Mouse (Mus musculus) left cerebral cortex, postnatal 4 days (tissue): ENCODE results near the gene Pmm2. TPM values are rescaled to one million over a fixed set of nuclear protein-coding genes. Genes with fewer than 3 reads are reported as not detected.

ENCODE experiments used
- DNase-seq: peaks from one replicate; pipeline ENCODE4 v3.0.0-alpha.2; 2022
- intact Hi-C: fragments of 180-260 bp; cut with DNase I; formaldehyde crosslinking; loops from one replicate; pipeline ENCODE4 v1.15.1; 2025
- total RNA-seq, 2 experiments: library from RNA; stranded (reverse); gene quantifications; 2 replicates each; pipeline ENCODE4 v1.2.3; 2021

Gene Pmm2
- total RNA-seq, 2 experiments from 2014 or later: 41.4 to 42.9 TPM

DNA sequence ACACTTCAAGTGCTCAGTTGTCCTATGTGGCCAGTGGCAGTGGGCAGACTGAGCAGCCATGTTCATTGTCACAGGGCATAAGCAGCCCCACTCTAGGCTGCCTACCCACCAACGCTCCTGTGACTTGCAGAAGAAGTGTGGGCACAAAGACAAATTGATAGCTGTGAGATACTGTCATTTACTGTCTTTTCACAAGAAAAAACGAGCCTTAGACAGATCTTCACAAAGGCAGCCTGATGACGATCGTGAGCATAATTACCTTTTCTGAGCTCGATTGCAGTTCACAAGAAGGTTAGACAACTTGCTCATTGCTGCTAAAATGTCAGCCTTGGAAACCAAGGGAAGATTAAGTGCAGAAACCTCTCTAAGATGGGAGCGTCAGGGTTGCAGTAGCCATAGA, 17.6 kb downstream of the Pmm2 start:
- intact Hi-C loops: no loop called here
- DNase-seq: no peak

GRCm38 (mm10) chr16:8655599-8655998, 18.1 kb downstream of the Pmm2 start:
- DNase-seq: no peak
- intact Hi-C loops: no loop called here

GRCm38 (mm10) chr16:8656256-8656655, 18.8 kb downstream of the Pmm2 start:
- no peak for DNase-seq
- intact Hi-C loops: no loop called here

DNA sequence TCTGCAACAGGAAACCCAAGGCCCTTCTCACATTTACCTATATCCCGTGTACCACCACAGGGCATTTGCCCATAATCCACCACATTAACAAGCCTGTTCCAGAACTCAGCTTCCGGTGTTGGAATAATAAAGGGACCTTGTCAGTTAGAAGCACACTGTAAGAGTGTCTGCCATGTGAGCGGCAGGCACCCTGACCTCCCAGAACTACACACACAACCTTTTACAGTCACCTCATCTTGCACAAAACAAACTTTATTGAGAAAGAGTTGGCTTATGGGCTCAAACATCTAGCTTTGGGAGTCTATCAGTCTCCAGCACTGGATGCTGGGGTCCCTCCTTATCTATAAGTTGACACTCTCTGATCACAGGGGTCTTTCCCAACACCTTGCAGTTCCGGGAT, 20.9 kb downstream of the Pmm2 start:
- DNase-seq: no peak

GRCm38 (mm10) chr16:8658764-8659163, 21.3 kb downstream of the Pmm2 start:
- intact Hi-C loops: no loop called here
- peak; percentile 39 for DNase-seq

More for the DNA sequence above, 20.9 kb downstream of the Pmm2 start:
- intact Hi-C loops: no loop called here

GRCm38 (mm10) chr16:8663022-8663421, 25.5 kb downstream of the Pmm2 start:
- intact Hi-C loops: no loop called here
- DNase-seq: no peak

DNA sequence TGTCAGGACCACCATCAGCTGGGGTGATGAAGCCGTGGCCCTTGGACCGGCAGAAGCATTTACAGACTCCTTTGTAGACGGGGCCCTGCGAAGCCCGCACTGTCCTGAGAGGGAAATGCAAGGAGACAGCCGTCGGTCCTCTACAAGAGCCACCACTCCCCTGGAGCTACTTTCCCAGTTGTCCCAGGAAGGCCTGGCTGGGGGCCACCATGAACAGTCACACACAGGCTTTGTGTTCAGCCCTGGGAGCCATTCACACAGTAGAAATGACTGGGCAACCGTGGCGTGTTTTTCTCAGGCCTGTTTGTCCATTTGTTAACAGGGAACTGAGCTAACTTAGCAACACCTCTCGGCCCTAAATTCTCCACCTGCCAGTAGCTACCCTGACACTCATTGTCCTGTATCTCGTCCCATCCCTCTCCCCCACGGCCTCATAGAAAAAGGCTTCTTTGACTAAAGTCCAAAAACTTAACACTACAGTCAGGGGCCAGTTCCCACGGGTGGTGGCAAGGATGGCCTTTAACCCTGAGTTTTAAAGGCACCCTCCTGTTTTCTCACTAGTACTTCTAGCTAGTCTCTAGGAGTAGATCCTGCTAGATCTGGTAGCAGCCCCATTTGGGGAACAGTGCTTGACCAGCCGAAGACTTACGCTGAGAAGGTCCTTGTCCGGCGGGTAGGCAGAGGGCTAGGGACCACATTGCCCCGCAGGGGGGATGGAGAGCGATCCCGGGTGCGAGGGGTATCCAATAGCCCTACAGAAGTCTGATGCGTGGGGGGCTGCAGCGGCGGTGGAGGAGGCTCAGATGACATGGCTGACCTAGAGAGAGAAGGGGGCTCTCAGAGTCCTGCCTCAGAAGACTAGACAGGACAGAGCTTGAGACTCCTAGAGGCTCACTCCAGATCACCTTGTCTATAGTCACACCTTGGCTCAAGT, 26.4 kb downstream of the Pmm2 start:
- peak; percentile 43 for DNase-seq
- intact Hi-C loops: no loop called here

DNA sequence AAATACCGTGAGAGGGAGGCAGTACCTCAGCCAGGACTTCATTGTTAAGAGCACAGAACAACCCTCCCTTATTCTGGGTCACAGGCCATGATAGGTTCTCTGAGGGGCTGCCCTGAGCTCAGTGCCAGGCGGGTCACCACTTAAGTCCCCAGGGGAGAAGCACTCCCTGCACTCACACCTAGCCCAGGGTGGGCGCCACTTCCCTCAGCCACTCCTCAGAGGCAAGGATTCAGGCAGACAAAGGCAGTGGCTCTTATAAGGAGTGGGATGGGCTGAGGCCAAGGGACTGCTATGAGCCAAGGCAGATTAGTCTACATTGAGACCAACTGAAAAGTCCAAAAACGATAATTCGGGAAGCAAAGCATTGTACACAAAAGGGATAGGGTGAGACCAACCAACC, 27.9 kb downstream of the Pmm2 start:
- no peak for DNase-seq
- intact Hi-C loops: no loop called here

GRCm38 (mm10) chr16:8666452-8666851, 29.0 kb downstream of the Pmm2 start:
- DNase-seq: no peak
- intact Hi-C loops: no loop called here

DNA sequence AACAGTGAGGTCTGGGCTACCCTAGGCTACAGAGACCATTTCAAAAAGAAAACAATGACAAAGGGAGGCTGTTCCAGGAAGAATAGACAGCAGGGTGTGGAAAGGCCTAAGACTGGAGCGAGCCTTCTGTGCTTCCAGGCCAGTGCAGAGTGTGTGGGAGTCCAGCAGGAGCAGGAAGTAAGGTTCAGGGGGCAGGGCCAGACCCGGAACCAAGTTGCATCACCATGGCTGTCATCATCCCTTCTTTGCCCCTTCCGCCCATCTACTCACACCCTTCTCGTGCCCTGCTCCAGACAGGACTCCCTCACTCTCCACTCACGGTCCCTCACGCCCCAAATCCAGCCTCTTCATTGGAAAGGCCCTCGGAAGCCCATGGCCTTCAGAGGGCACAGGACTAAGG, 29.8 kb downstream of the Pmm2 start:
- intact Hi-C loops: no loop called here
- DNase-seq: no peak

GRCm38 (mm10) chr16:8667814-8668213, 30.3 kb downstream of the Pmm2 start:
- no peak for DNase-seq
- intact Hi-C loops: no loop called here

DNA sequence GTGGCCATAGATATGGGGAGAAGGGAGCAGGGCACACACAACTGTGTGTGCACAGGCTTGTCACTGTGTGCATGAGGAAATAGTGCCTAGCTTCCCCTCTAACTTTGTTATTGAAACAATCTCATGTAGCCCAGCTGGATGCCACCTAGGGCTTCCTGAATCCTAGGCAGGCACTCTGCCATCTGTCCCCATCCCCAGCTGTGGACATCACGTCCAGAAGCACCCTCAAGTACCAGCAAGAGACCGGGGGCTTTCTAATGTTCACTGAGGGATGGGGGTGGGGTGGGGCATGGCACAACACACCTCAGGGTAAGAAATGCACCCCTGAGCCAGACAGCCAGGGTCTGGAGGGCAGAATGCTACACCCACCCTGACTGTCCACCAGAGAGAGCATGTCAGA, 30.9 kb downstream of the Pmm2 start:
- intact Hi-C loops: no loop called here
- no peak for DNase-seq

- intact Hi-C loops: no loop called here
- DNase-seq: no peak
These were observed 32.0 kb downstream of the Pmm2 start for GRCm38 (mm10) chr16:8669432-8669831.

GRCm38 (mm10) chr16:8670041-8671035, 32.9 kb downstream of the Pmm2 start:
- intact Hi-C loops: no loop called here
- peak; percentile 45 for DNase-seq

DNA sequence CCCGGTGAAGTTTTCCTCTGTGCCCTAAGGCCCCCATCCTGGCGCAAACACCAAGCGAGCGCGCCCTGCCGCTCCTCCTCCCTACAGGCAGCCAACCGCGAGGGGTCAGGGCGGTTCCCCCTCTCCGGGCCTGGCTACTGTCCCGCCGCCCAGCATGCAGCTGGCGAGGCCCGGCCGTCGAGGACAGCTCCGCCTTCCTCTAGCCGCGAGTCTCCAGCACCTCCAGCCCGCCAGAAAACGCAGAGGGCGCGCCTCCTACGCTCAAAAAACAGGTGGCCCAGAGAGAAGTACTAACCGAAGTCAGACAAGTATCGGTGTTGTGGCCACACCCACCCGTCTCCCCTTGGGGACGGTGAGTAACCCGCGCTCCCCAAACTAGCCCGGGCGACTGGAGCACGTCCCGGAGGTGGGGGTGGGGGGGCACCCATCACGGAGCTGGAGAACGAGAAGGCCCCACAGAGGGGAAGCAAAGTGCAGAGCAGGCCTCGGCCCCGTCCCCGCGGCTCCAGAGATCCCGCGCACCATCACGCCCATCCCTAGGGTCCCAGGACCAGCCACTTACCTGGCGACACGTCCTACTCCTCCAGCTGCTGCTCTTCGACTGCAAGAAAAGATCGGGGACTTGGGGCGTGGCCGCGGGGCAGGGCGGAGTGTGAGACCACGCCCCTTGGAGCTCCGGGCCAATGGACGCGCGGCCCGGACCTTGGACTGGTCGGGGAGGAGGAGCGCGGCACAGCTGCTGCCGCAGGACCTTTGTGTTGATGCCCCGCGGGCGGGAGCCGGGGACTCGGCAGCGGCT, 34.3 kb downstream of the Pmm2 start, which contains the start of gene Carhsp1:
Carhsp1 (minus strand) TSS at position 605 of the 799 bp plus-strand sequence.
- intact Hi-C loops: no loop called here
- peak; percentile 96 for DNase-seq

DNA sequence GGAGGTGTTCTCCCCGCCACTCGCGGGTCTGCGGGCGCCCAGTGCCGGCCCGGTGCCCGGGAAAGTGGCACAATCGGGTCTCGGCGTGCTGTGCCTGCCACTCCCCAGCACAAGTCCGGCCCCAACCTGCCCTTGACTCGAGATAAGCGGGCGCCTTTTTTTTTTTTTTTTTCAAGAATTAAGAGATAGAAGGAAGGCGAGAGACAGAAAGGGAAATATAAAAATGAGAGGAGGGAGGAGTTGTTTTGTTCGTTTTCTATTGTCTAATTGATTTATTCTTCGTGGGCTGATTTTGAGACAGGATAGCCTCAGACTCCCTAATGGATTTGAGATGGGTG, 34.8 kb downstream of the Pmm2 start:
- intact Hi-C loops: no loop called here
- DNase-seq: no peak

DNA sequence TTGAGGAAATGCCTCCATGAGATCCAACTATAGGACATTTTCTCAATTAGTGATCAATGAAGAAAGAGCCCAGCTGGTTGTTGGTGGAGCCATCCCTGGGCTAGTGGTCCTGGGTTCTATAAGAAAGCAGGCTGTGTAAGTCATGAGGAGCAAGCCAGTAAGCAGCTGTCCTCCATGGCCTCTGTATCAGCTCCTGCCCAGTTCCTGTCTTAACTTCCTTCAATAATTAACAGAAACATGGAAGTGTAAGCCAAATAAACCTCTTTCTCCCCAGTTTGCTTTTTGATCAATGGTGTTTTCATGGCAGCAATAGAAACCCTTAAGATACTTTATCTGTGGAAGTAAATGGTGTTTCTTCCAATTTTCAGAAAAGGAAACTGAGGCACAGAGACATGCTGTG, 35.3 kb downstream of the Pmm2 start:
- intact Hi-C loops: no loop called here
- DNase-seq: no peak

DNA sequence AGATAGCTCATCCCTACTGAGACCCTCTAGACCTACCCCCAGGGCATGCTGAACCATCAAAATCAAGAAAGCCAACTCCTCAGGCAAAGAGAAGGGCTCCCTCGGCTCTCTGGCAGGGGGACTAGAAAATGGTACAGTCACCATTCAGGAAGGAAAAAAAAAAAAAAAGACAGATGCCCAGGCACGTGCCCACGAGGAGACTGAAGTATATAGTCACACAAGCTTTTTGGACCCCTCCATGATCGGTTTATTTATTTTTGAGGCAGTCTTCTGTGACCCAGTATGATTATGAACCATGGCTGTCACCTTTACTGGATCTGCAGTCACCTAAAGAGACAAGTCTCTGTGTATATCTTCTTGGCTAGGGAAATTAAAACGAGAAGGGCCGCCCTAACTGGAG, 35.9 kb downstream of the Pmm2 start:
- intact Hi-C loops: no loop called here

GRCm38 (mm10) chr16:8674165-8674564, 36.7 kb downstream of the Pmm2 start:
- peak; percentile 70 for DNase-seq
- intact Hi-C loops: no loop called here

More for the DNA sequence above, 35.9 kb downstream of the Pmm2 start:
- DNase-seq: no peak

DNA sequence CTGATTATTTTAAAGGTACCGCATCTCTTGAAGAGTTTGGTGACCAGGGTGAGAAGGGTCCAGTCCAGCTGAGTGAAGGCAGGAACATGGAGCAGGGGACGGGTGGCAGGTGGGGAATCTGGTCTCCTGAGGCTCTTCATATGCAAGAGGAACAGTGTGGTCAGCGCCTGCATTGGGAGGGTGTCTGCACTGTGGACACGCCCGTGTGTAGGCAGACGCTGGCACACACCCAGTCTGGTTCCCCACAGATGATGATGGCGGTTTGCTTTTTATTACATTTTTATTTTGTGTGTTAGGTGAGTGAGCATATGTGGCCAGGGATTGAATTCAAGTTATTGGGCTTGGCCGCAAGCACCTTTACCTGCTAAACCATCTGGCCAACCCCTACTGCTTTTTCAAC, 38.1 kb downstream of the Pmm2 start:
- DNase-seq: no peak
- intact Hi-C loops: loop anchor here (5.0 kb wide), 1 partner anchor 268 kb away; no protein-coding TSS in a partner anchor
